Mouse (Mus musculus) adrenal gland, postnatal 10 days (tissue): ENCODE data around the gene Ezr. TPM values are rescaled to one million over a fixed set of nuclear protein-coding genes. Genes with fewer than 3 reads are reported as not detected.

Experiments used
- DNase-seq: peaks from one replicate; pipeline ENCODE4 v3.0.0; 2021; ENCODE audit warnings: mixed read lengths
- total RNA-seq, 2 experiments: library from RNA; stranded (reverse); gene quantifications; 2 replicates each; pipeline ENCODE4 v1.2.3; 2021

The Ezr gene
- total RNA-seq, 2 experiments from 2014 or later = 18.2 to 21.2 TPM

DNA sequence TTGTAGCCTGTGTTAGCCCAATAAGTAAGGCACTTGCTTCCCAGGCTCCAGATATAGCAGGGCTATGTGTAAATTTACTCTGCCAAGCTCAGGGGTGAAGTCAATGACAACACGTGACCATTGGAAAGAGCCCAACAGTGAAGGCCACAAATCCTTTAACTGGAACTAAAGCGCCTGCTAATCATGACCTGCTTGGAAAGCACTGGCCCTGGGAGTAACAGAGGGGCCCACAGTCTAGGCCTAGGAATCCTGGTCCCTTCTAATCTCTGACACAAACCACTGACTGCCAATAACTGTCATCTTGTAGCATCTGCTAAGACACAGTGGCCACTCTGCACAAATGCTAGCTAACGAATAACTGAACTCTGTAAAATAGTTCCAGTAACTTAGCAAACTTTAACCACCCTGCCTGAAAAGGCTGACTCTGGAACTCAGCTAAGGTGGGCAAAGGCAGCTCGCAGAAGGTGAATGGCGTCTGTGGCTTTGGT lies 14.2 kb downstream of the Ezr start:
- peak; percentile 52 for DNase-seq

DNA sequence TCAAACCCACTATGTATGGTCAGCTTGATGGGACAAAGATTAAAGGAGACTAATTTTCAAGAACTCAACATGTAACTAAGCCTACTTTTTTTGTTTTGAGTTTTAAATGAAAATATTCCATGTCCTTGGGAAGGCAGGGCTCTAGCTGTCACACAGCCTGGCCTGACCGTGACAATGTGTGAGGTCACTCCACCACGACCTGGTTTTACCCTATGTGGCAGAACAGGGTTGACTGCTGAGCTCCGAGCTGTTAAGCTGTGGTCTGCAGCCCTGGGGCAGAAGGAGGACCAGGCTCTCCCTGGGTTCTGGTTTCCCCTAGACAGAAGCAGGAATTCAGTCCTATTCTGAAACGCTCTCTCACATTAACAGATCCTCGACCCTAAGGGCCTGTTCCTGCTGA lies 14.8 kb downstream of the Ezr start:
- no peak for DNase-seq

DNA sequence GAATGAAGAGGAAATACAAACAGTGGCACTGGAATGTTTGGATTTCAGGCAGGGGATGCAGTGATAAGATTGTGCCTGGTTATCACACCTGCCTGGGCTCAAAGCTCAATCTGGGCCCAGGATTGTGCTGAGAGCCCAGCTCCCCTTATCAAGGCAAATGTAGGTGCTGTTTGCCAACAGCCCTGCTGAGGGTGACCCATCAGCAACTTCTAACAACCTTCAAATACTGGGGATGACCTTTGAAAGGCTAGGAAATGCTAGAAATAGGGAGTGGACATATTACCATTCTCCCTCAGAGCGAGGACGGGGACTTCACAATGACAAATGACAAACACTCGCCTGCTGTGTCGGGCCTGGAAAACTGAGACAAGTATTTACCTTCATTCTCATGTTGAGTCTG lies 15.8 kb downstream of the Ezr start:
- DNase-seq = no peak

DNA sequence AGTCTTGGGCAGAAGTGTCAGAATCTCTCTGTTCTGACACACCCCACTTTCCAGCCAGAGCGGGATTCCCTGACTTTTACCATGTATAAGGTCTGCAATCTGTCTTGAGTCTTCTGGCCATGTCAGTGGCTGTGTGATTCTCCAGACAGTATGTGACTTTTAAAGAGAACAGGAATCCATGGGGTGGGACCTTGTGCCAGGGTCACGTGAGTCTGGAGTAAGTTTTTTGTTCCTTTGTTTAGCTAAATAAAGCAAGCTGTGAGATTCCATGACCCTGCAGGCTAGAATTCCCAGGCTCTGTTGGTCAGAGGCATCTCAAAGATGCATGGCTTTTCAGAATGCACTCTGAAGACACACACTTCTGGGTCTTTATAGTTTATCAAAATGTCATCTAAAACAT lies 16.7 kb downstream of the Ezr start:
- no peak for DNase-seq

DNA sequence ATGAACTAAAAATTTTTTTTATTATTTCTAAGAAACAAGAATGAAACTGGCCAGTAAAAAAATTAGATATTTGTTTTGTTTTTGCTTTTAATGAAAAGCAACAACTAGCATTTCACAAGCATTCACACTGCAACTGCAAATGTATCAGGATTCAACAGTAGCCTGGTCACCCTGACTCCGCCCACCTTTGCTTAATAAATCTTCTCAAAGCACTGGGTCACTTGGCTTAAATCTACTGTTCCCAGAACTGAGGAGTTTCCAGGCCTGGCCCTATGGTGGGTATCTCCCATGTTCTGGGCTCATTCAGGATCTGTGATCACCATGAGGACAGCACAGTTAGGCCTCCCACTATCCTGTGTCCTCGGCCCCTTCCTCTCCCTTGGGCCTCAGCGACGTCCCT lies 17.9 kb downstream of the Ezr start:
- DNase-seq = no peak

DNA sequence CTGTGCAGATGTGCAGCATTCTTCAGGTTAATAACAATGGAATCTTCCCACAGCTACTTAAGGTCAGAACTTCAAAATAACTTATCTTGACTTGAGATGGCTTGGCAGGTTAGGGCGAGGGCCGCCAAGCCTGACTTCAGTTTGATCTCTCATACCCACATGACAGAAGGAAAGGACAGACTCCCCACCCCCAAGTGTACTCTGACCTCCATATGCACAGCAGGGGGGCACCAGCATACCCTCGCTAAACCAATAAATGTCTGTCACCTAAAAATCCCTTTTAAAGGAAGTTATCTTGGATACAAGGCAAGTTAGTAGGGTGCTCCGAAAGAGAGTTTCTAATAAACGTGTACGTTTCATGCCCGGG lies 18.4 kb downstream of the Ezr start:
- DNase-seq = no peak

DNA sequence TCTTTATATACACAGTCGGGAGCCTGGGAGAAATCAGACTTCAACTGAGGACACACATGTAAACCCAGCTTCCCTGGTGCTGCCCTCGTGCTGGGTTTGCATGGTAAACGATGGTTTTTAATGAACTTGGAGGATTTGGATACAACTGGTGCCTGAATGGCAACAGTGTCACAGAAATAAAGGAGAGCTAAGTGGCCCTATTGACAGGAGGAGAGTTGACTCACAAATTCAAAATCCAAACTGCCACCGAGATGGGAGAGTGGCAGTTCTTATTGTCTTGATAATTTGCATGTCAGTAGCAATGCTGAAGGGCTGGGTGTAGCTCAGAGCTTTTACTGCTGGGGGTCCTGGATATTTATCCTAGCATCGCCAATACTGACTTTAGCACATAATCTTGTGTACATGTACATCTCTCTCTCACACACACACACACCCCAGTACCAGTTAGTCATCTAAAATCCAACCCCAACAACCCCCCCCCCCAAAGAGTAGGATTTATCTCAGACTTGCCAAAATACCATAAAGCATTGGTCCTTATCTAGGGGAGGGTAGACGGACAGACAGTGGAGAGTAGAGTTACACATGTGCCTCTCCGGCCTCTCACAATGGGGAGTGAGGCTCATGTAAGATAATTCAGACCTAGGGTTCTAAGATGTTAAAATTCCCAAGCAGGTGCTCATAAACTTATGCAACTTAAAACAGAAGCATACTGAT lies 18.9 kb downstream of the Ezr start:
- no peak for DNase-seq

DNA sequence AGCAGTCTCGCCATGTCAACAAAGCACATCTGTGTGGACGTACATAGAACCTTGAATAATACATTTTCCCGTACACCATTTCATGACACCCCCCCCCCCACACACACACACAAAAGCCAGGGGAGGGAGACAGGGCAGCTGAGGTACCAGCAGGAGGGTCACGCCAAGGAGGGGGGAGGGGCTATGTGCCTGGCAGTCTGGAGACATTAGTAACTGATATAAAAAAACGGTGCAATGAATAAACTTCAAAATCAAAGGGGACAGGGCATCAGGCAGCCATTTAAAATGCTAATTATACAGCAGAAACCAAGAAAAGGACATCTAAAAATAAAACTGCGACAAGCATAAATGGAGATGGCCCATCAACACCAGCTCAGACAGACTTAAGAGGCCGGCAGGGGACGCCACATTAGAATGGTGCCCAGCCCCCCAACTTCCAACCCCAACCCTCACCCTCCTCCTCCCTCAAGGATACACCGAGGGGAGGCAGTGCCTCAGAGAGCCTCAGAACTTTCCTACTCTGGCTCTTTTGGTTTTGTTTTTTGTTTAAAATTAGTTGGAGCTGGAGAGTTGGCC lies 22.8 kb downstream of the Ezr start:
- no peak for DNase-seq

DNA sequence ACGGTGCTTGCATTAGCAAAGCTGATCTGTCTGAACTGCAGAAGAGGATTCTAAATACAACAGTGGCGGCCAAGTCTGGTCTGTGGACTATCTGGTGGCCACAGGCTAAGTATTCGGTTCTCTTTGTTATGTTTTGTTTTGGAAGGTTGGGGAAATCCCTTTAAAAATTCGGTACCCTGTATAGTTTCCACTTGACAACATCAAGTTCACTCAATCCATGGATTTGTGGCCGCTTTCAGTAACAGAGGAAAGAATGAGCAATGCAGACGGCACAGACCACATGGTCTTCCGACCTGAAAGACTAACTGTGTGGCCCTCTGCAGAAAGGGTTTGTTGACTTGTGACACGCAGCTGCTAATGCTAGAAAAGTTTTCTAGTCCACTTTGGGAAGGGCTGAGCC lies 23.7 kb downstream of the Ezr start:
- no peak for DNase-seq

DNA sequence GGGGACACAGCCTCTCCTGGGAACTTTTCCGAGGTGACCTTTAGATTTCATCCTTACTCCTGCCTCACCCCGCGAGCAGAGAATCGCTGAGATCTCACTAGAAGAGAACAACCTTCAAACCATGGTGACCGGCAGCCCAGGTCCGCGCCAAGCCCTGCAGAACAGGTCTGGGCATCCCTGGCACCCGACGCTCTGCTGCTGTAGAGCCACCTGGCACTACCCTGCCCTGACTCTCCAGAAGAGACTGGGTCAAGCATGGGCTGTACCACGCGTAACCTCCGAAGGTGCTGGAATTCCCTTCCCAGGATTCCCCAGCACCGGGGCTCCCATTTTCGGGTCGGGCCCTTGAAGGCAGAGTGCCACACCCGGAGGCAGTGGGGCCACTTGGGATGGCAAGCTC lies 24.7 kb downstream of the Ezr start:
- DNase-seq = no peak

DNA sequence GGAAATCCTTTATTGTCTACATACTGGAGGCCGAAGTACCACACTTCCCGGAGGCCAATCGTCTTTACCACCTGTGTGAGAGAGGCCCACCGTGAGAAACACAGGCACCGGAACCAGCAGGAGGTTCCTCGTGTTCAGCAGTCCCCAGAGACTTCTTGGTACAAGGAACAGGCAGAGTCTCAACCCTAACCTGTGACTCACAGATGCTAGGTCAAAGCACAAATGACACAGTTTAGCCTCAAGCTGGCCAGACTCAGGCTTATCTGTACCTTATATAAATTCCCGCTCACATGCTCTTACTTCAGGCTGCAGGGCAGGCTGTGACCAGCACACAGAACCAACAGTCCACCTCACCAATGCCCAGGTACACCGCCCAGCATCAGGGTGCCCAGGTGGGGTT lies 26.7 kb downstream of the Ezr start:
- DNase-seq = no peak

DNA sequence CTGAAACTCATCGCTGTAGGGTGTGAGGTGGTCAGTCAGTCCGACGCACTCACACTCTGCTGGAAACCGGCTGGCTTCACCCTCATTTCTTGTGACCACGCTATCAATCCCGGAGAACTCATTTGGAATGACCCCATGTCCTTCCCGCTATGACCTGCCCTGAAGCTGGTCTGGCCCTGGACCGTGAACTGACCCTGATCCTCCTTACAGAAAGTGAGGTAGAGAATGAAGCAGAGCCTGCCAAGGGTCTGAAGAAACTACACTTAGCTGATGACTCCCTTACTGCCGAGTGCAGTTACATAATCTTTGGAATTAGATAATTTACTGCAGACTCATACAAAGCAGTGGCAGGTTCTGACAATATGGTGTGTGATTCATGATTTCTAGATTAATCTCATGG lies 27.4 kb downstream of the Ezr start:
- DNase-seq = no peak

DNA sequence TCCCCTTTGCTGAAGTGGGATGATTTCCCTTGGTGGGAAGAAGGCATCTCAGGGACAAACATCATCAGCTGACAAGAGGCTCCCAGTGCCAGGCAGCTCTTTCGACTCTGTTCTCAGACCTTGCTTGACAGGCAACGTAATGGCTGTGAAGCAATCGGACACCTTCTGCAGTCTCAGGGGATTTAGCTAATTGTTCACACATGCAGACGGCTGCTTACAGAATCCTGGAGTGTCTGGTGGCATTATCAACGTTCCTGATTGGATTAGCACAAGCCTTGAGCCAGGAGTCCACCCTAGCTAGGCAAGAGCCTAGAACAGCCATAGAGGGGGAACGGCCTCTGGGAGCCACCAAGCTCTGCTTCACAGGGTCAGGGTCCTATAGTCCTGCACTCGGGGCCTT lies 30.2 kb downstream of the Ezr start:
- DNase-seq = no peak

DNA sequence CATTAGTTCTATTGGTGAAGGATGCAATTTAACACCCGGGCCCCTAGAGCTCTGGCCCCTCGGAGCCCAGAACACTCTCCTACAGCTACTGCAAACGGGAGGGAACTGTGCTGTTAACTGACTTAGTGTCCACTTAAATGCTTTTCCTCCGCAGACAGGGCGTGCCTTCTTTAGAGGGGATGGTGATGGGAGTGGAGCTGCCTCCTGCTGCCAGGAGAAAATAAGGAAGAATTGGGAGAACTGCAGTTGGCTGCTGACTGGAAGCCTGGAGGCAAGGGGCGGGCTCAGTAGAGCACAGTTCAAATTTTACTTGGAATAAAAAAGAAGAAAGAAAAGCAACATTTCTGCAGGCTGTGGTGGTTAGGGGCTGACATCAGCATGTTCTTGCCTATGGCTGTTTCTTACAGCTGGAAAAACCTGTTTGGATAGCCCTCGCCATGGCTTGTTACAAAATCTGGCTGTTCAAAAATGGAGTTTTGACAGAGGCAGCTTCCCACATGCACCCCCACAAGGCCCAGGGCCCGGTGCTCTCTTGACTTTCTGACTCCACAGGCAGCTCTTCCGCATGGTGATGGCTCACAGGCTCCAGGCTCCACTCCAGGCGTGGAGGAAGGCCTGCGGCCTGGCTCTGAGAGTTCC lies 31.2 kb downstream of the Ezr start:
- DNase-seq = no peak

DNA sequence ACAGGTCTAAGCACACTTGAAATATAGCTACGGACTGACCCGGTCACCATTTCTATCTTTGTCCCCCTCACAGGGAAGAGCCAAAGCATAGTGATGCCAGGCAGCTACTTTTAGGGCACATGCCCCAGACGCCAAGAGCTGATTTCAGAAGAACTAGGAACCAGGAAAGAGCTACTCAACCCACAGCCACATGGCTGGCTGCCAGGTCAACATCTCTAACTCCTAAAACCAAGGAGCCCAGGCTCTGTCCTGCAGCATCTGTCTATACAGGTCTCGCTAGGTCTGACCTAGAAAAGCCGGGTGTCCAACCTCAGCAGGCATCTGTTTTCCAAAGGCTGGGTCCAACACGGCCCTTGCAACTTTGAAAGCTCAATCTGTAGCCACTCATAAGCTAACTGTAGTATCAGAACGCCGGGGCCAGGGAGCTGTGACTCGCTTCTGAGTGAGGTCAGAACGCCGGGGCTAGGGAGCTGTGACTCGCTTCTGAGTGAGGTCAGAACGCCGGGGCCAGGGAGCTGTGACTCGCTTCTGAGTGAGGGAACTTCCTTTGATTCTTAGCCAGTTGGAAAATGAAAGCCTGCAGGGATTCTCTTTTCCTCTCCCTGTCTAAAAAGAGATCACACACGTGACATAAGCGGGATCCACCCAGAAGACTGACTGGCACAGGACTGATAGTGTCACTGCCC lies 33.7 kb downstream of the Ezr start:
- DNase-seq = peak; percentile 67

DNA sequence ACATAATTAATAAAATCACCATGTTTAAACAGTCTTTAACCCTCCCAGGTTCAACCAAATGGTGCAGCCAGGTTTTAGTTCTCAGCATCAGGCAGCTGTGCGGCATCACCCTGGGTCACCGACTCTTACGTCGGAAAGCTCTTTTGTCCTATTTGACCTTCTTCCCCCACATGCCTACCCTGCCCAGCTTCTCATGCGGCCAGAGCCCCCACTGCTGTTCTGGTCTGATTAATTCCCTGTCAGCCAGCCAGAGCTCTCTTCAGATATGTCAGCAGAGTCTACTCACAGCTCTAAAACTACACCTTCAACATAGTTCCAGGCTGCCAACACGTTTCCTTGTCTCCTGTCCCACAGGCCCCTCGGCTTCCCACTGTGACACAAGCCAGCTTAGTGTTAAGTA lies 35.1 kb downstream of the Ezr start:
- no peak for DNase-seq

DNA sequence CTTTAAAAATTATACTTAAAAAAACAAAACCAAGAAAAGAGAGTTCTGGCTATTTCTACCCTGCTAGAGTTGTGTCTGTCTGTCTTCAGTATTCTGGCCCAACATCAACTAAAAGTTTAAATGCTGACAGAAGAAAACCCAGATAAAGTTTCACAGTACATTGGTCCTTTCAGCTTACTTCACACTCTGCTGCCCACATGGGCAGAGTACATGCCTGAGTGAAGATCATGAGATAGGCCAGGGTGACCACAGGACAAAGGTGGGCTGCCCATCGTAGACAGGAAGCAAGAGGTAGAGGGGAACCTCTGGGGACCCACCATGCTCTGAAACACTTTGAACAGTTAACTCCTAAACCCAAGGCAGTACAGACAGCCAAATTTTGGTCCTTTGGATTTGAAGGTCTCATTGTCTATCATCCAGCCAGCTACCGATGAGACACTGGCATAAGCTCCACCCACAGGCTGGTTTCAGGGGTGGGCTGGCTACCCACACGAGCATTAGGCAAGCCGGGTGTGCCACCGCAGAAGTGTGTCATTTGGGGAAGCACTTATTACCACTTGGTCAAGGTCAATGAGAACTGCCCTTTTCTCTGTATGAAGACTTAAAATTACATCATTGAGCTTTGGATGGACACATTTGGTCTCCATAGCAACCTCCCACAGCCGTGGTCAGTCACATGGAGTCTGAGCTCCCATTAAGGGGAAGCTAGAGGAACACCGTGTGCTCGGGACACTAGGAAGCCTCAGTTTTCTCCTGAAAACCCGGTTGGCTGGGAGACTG lies 35.9 kb downstream of the Ezr start:
- no peak for DNase-seq

DNA sequence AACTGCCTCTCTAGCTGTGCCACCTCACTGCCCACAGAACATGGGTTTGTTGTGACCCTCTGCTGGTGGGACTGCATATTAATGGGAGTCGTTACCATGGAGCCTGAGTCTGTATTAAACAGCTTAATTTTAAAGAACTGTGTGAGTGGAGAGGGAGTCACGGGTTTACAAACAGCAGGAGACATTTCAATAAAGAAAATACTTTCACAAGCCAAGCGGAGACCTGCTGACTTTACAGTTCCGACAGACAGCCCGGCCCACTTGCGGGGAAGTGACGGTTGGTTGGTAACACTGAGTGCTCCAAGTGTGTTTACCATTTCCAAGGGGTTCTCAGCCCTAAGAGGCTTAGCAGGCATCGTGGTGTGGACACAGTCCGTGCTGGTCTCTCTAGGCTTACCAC lies 36.6 kb downstream of the Ezr start:
- DNase-seq = no peak

DNA sequence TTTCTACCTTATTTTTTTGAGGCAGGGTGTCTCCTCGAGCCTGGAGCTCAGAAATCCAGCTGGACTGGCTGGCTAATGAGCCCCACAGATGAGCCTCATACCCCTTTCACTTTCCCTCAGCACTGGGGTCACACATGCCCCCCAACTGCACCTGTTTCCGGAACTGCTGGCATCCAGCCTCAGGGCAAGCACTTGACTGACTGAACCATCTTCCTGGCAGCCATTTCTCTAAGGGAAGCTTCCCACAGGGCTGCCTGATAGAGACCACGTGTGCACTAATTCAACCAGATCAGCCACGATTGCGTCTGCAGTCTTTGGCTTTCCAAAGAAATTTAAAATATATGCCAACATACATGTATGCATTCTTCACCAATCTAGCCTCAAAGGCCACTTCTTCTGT lies 37.1 kb downstream of the Ezr start:
- no peak for DNase-seq

DNA sequence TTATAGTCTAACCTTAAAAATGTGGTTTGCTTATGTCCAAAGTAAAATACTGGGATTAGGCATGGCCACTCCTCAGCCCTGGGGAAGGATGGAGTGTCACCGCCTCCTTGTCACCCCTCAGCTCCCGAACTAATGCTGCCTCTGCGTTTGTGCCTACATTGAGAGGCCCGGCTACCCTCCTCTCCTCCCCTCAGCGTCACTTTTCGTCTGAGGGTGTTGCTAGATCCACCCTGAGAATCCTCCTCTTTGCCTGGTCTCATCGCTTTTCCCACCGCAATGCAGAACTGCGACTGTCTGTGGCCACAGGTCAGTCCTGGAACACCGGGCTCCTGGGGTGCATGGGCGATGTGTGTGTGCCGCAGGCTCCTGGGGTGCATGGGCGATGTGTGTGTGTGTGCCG lies 37.7 kb downstream of the Ezr start:
- no peak for DNase-seq

DNA sequence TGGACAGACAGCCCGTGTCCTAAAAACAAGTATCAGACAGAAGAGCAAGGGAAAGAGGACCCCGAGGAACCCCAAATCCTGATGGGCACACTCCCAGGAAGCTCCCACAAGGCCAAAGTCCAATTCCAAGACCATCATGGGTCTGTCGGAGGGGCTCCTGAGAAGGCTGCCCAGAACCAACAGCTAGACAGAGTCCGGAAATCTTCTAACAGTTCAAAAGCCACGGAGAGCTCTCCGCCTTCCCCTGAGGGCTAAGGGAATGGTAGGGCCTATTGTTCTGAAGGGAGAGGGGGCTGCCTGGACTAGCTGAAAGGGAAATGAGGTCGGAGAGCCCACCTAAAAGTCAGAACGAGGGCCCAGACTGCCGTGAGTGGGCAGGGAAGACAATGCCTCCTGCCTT lies 38.2 kb downstream of the Ezr start:
- no peak for DNase-seq

DNA sequence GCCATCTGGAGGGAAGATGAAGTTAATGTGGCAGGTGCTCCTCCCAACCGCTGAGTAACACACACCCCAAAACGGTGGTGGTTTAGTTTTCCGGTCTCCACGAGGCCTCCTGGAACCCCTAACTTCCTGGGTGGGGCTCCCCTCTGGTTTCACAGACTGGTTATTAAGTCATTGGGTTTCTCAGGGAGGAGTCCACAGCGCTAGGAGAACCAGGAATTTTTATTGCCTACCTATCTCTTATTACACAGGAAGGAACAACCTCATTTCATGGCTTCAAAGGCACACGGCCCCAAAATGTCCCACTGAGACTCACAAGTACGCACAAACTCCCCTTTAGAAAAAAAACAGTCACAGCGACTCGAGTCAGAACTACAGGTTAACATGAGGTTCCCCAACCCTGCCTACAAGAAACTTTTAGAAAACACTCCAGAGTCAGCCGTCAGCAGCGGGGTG lies 38.8 kb downstream of the Ezr start:
- DNase-seq = no peak
